Mouse (Mus musculus) hematopoietic stem cell, adult 5-6 weeks (primary cell): ENCODE measurements around the gene Cpsf4. TPM values are rescaled to one million over a fixed set of nuclear protein-coding genes. Genes with fewer than 3 reads are reported as not detected.
"Not testable (repeated sequence)": the region's sequence is repeated elsewhere in the genome, so short reads cannot be mapped to it uniquely, and the experiment has no call there.

ENCODE experiments used
- ATAC-seq, 2 experiments: fragments of 125-278 bp in 1 of 2; replicated peaks in 1 of 2; 2 replicates each; pipeline ENCODE4 v1.8.0; 2016 to 2017; ENCODE audit warnings: inconsistent platforms in 2 of 2, mild to moderate bottlenecking in 2 of 2, moderate number of reproducible peaks in 2 of 2, low read depth in 1 of 2, moderate TSS enrichment in 1 of 2; ENCODE audit not compliant: low FRiP score in 2 of 2, poor library complexity in 2 of 2, severe bottlenecking in 2 of 2, insufficient read depth in 1 of 2, low TSS enrichment in 1 of 2
- total RNA-seq: library from RNA; stranded (forward); fragments of 172-1452, 232-1000 nt; gene quantifications from 2 replicates; pipeline ENCODE4 v1.2.3, GENCODE M21; 2017

Gene Cpsf4
- total RNA-seq, 1 experiment from 2014 or later: 44.4 TPM

DNA sequence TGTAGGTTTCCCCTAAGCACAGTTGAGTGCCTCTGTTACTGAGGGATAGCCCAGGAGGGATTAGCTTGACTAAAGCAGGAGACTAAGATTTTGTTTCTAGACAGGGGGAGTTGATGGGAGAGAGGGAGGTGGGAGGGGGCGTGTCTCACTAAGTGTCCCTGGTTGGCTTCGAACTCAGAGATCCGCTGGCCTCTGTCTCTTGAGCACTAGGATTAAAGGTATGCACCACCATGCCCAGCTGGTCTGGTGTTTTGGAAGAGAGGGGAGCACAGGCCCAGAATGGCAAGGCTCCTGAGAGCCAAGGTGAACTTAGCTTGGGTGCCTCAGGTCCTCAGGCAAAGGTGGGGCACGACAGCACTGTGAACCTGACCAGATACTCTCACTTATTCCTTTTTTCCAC is 44.3 kb downstream of the Cpsf4 start:
- no peak for ATAC-seq

DNA sequence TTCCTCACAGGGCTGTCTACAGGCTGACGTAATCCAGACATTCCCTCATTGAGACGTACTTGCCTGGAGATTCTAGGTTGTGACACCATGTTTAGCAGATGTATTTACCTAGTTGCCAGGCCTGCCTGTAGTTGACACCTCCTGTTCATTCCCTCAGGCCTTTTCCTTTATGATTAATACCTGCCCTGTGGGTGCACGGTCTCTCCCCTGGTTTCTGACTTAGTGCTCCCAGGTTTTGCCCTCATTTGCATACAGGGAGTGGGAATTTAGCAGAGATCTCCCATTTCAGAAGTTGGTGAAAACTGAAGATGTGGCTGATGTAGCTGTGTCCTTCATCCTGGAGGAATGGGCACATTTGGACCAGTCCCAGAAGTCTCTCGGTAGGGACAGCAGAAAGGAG is 45.2 kb downstream of the Cpsf4 start:
- no peak for ATAC-seq

DNA sequence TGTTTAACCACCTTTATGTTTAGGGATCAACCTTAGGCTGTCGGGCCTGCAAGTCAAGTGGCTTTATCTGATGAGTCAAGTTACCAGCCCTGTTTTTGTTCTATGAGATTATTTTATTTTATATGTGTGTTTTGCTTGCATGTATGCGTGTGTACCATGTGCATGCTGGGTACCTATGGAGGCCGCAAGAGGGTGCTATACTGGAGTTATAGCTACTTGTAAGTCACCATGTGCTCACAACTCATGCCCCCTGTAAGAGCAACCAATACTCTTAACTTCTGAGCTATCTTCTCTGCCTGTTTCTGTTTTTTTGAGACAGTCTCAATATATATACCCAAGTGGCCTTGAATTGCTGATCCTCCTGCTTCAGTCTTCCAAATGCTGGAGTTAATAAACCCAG is 46.5 kb downstream of the Cpsf4 start:
- ATAC-seq: no peak

GRCm38 (mm10) chr5:145214679-145215078 is 47.7 kb downstream of the Cpsf4 start:
- ATAC-seq: peak in 1 of 2 experiments; percentile 32; a peak in 1 of 4 replicates

DNA sequence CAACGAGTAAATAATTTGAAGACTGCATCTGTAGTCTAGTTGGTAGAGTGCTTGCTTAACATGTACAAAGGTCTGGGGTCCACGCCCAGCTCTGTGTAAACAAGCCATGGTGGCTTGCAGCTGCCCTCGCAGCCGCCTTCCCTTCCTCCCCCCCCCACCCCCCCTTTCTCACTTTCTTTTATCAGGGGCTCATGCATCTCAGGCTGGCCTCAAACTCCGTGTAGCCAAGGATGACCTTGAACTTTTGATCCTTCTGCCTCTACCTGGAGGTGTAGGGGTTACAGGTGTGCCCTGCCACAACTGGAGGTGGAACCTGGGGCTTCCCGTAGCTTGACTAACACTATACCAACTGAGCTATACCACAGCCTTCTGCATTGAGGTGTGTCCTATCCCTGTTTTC is 50.7 kb downstream of the Cpsf4 start:
- no peak for ATAC-seq

DNA sequence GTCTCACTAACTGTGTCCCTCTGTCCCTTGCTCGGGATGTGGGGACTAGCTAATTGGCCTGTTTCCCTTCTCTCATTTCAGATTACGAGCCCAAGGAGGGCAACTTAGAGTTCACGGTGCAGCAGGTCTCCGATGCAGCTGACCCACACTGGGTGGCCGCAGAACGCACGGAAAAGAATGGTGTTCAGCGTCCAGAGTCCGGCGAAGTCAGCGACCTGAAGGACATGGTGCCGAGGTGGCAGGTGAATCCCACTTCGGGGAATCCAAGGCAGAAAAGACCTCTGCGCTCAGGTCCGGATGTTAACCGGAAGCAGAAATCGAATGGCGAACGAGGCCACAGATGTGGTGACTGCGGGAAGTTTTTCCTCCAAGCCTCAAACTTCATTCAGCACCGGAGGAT is 51.2 kb downstream of the Cpsf4 start:
- ATAC-seq: no peak

- ATAC-seq: no peak
Measured at GRCm38 (mm10) chr5:145218671-145219070, 51.7 kb downstream of the Cpsf4 start.

DNA sequence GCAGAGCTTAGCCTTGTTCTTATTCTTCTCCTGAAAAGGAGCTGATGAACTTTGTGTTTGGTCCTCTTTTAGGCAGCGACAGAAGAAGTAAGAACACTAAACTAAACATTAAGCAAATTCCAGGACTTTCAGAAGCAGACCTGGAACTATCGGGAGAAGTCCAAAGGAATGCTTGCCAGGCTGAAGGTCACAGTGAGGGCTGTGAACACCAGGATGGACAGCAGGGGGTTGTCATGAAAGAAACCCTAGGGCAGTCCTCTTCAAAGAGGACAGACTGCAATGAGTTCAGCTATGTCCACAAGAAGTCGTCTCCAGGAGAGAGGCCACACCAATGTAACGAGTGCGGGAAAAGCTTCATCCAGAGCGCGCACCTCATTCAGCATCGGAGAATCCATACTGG is 53.0 kb downstream of the Cpsf4 start:
- no peak for ATAC-seq

DNA sequence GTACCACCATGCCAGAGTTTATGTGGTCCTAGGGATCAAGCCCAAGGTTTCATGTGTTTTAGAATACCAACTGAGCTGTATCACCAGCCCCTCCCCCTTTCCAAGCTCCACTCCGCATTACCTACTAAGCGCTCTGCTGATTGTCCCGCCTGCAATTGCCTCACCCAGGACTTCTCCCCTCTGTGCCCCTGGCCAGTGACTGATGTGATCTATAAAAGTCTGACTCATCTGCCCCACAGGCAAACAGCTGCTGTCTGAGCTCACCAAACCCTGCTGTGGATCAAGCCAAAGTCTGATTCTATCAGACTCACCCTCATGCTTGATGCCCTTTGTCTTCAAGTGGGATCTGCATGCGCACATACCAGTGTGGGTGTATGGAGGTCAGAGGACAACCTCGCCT is 55.8 kb downstream of the Cpsf4 start:
- no peak for ATAC-seq

- ATAC-seq: no peak
Measured at GRCm38 (mm10) chr5:145223395-145223794, 56.4 kb downstream of the Cpsf4 start.

DNA sequence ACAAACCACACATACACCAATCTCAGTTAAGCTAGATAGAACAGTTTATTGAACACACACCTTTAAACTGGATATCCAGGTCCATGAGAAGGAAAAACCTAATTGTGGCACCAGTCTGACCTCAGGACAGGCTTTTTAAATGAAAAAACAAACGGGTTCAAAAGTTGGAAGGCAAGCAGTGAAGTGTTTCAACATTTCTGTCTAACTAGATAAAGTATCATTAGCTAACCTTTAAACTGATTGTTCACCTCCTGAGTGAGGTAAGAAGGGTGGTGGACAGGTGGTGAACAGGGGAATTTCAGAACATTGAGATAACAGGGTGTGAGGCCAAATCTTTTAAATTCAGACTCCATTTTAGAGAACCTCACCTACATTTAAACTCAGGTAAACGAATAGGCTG is 59.4 kb downstream of the Cpsf4 start:
- ATAC-seq: no peak

GRCm38 (mm10) chr5:145229283-145229682 is 62.3 kb downstream of the Cpsf4 start:
- ATAC-seq: not testable (repeated sequence)

GRCm38 (mm10) chr5:145230641-145231040 is 63.6 kb downstream of the Cpsf4 start:
- ATAC-seq: no peak

GRCm38 (mm10) chr5:145231367-145231871 is 64.4 kb downstream of the Cpsf4 start, which contains the start of gene Zfp655:
Gene Zfp655, plus strand, starts transcription at chr5:145231715.
- ATAC-seq: peak; percentile 93 to 94

Other genes with a start within 250 kb of the Cpsf4 start
- 7.9 and 10.4 TPM in 2 replicates for gene Smurf1, start 201.4 kb upstream of the Cpsf4 start, total RNA-seq
- gene Gm4871, start 134.5 kb upstream of the Cpsf4 start, total RNA-seq: not detected in 2 replicates
- not detected in 2 replicates for gene 1700018F24Rik, start 124.2 kb upstream of the Cpsf4 start, total RNA-seq
- gene Arpc1a, start 83.4 kb upstream of the Cpsf4 start, total RNA-seq: 51.2 and 80.2 TPM in 2 replicates
- not detected in 2 replicates for gene Kpna7, start 83.2 kb upstream of the Cpsf4 start, total RNA-seq
- gene Arpc1b, start 53.0 kb upstream of the Cpsf4 start, total RNA-seq: 124 and 175 TPM in 2 replicates
- gene Pdap1, start 27.0 kb upstream of the Cpsf4 start, total RNA-seq: 106 and 177 TPM in 2 replicates
- 236 and 293 TPM in 2 replicates for gene Bud31, start 26.9 kb upstream of the Cpsf4 start, total RNA-seq
- 16.7 and 20.0 TPM in 2 replicates for gene Ptcd1, start 105 bp upstream of the Cpsf4 start, total RNA-seq
- 48.2 and 118 TPM in 2 replicates for gene Atp5j2, start 24.8 kb downstream of the Cpsf4 start, total RNA-seq
- 30.3 and 38.6 TPM in 2 replicates for gene Zkscan14, start 34.7 kb downstream of the Cpsf4 start, total RNA-seq
- 7.1 and 10.1 TPM in 2 replicates for gene Zkscan5, start 37.3 kb downstream of the Cpsf4 start, total RNA-seq
- gene Zfp655, start 64.5 kb downstream of the Cpsf4 start, total RNA-seq: 51.3 and 62.6 TPM in 2 replicates
- 6.6 and 10.6 TPM in 2 replicates for gene Zscan25, start 113.3 kb downstream of the Cpsf4 start, total RNA-seq
- not detected in 2 replicates for gene Cyp3a57, start 178.1 kb downstream of the Cpsf4 start, total RNA-seq